Mouse (Mus musculus) liver, embryonic 11.5 days (tissue): ENCODE measurements around the gene Pspn. TPM values are rescaled to one million over a fixed set of nuclear protein-coding genes. Genes with fewer than 3 reads are reported as not detected.
A peak's percentile ranks its signal among the peaks of the same experiment; 100 is the strongest.

ENCODE experiments used
- ATAC-seq: fragments of 200-750 bp; cut with Nextera tagmentation; replicated peaks from 2 replicates; pipeline ENCODE4 v1.8.0; 2017; ENCODE audit warnings: moderate number of reproducible peaks, mild to moderate bottlenecking, moderate TSS enrichment, moderate library complexity; ENCODE audit not compliant: low FRiP score
- DNase-seq: peaks from one replicate; pipeline ENCODE4 v3.0.0-alpha.2; 2017; ENCODE audit warnings: low spot score
- H3K27ac ChIP-seq: fragments of 300-500 bp; sonication (generic); 2 replicates; pipeline ENCODE4 v1.5.1; 2014; ENCODE audit warnings: mild to moderate bottlenecking, low read depth, low read length, control low read depth
- H3K27me3 ChIP-seq: fragments of 300-500 bp; sonication (generic); replicated peaks from 2 replicates; pipeline ENCODE4 v1.6.1; 2014; ENCODE audit warnings: low read length, mixed read lengths; ENCODE audit not compliant: control insufficient read depth, insufficient read depth
- H3K36me3 ChIP-seq: fragments of 300-500 bp; sonication (generic); 2 replicates; pipeline ENCODE4 v1.6.1; 2014; ENCODE audit warnings: mild to moderate bottlenecking, low read length, moderate library complexity, mixed read lengths; ENCODE audit not compliant: control insufficient read depth, insufficient read depth
- H3K4me1 ChIP-seq: fragments of 300-500 bp; sonication (generic); replicated peaks from 2 replicates; pipeline ENCODE4 v1.6.1; 2014; ENCODE audit warnings: low read length, mixed read lengths; ENCODE audit not compliant: control insufficient read depth, insufficient read depth
- H3K4me2 ChIP-seq: fragments of 300-500 bp; sonication (generic); 2 replicates; pipeline ENCODE4 v1.6.1; 2014; ENCODE audit warnings: mild to moderate bottlenecking, control low read depth, moderate library complexity
- H3K4me3 ChIP-seq: fragments of 300-500 bp; sonication (generic); 2 replicates; pipeline ENCODE4 v1.5.1; 2014; ENCODE audit warnings: low read depth, low read length, control low read depth
- H3K9ac ChIP-seq: fragments of 300-500 bp; sonication (generic); 2 replicates; pipeline ENCODE4 v1.6.1; 2014; ENCODE audit warnings: low read depth, low read length, control low read depth
- H3K9me3 ChIP-seq: fragments of 300-500 bp; sonication (generic); 2 replicates; pipeline ENCODE4 v1.6.1; 2016; ENCODE audit warnings: low read length, inconsistent platforms, mixed read lengths; ENCODE audit not compliant: control insufficient read depth
- WGBS: fragments of 180-500 bp; shearing (Covaris S2); extraction: QIAGEN DNeasy Blood & Tissue Kit; methylation state at CpG from one replicate; pipeline ENCODE4 v1.1.7; 2014; 5-methylcytosine and 5-hydroxymethylcytosine counted together
- polyA plus RNA-seq: library from polyadenylated mRNA; unstranded; fragments of >200 nt; fragmentation: Nextera tagmentation; extraction: Ambion mirVana; gene quantifications from 2 replicates; pipeline ENCODE4 v1.2.1, GENCODE M21; 2014

The Pspn gene
- polyA plus RNA-seq, 1 experiment from 2014 or later, result not detected

GRCm38 (mm10) chr17:57003994-57004393, 4.2 kb upstream of the Pspn start:
- Histone ChIP-seq H3K4me3 (no peak overlapping the region), H3K36me3 (peaks cover 57% of the 10 kb centered on the region), H3K4me2 (peak overlapping the region; percentile 15; the same call in 1 of the 2 replicates), H3K27me3 (no peaks in the 10 kb centered on the region), H3K9me3 (no peaks in the 10 kb centered on the region), H3K9ac (no peak overlapping the region), H3K27ac (peak overlapping the region; percentile 47; the same call in 1 of the 2 replicates), H3K4me1 (peaks cover 21% of the 10 kb centered on the region)
- 62% methylated on average over 7 of the region's 7 CpGs for WGBS
- ATAC-seq, result peak; percentile 85
- DNase-seq, result no peak

GRCm38 (mm10) chr17:57001228-57001627, 1.4 kb upstream of the Pspn start:
- Histone ChIP-seq H3K27me3 (no peaks in the 10 kb centered on the region), H3K9ac (no peak overlapping the region)
- no peak for DNase-seq

GRCm38 (mm10) chr17:56999414-56999813, 404 bp downstream of the Pspn start:
- DNase-seq, result no peak
- Histone ChIP-seq H3K27me3 (no peaks in the 10 kb centered on the region), H3K36me3 (peaks cover 41% of the 10 kb centered on the region), H3K4me1 (peaks cover 29% of the 10 kb centered on the region), H3K9me3 (no peaks in the 10 kb centered on the region), H3K9ac (no peak overlapping the region), H3K27ac (no peak overlapping the region), H3K4me3 (no peak overlapping the region), H3K4me2 (no peak overlapping the region)
- 95% methylated on average over 9 of the region's 9 CpGs for WGBS
- ATAC-seq, result no peak

More at GRCm38 (mm10) chr17:57001228-57001627, 1.4 kb upstream of the Pspn start:
- Histone ChIP-seq H3K4me3 (no peak overlapping the region), H3K4me2 (no peak overlapping the region), H3K4me1 (peaks cover 32% of the 10 kb centered on the region), H3K36me3 (peaks cover 38% of the 10 kb centered on the region), H3K9me3 (no peaks in the 10 kb centered on the region), H3K27ac (no peak overlapping the region)
- 50% methylated on average over 8 of the region's 8 CpGs for WGBS
- ATAC-seq, result no peak

- peaks cover 42% of the 10 kb centered on the region for H3K36me3 ChIP-seq
- peak; percentile 99 for ATAC-seq
Measured at GRCm38 (mm10) chr17:56997029-56997667, 2.7 kb downstream of the Pspn start, which contains the start of gene Alkbh7. Gene Alkbh7, plus strand, starts transcription at chr17:56997339.

GRCm38 (mm10) chr17:56996506-56996905, 3.3 kb downstream of the Pspn start:
- H3K27me3 ChIP-seq, result no peaks in the 10 kb centered on the region
- peak overlapping the region; percentile 88 for H3K4me2 ChIP-seq
- H3K4me1 ChIP-seq, result peaks cover 14% of the 10 kb centered on the region
- 66% methylated on average over 2 of the region's 2 CpGs for WGBS
- no peaks in the 10 kb centered on the region for H3K9me3 ChIP-seq
- peak overlapping the region; percentile 84 for H3K4me3 ChIP-seq
- 0 out of 2 replicates have a peak overlapping the region, but pooled peaks have one; percentile 0 for H3K9ac ChIP-seq
- H3K36me3 ChIP-seq, result peaks cover 44% of the 10 kb centered on the region
- DNase-seq (no peak), ATAC-seq (no peak)
- H3K27ac ChIP-seq, result no peak overlapping the region

More at GRCm38 (mm10) chr17:56997029-56997667, 2.7 kb downstream of the Pspn start, which contains the start of gene Alkbh7:
- H3K4me1 ChIP-seq, result peaks cover 17% of the 10 kb centered on the region
- under 1% methylated on average over 38 of the region's 38 CpGs for WGBS
- H3K4me3 ChIP-seq, result peak within 1 kb of the TSS; percentile 84
- peak; percentile 88 for DNase-seq
- H3K9ac ChIP-seq, result peak within 1 kb of the TSS; percentile 73
- no peaks in the 10 kb centered on the region for H3K27me3 ChIP-seq
- peak within 1 kb of the TSS; percentile 48; the same call in 1 of the 2 replicates for H3K27ac ChIP-seq
- H3K9me3 ChIP-seq, result no peaks in the 10 kb centered on the region
- H3K4me2 ChIP-seq, result peak within 1 kb of the TSS; percentile 88

GRCm38 (mm10) chr17:56995046-56995445, 4.8 kb downstream of the Pspn start:
- Histone ChIP-seq H3K36me3 (peaks cover 47% of the 10 kb centered on the region), H3K27ac (no peak overlapping the region), H3K9ac (no peak overlapping the region), H3K4me2 (no peak overlapping the region), H3K4me1 (peaks cover 19% of the 10 kb centered on the region), H3K27me3 (no peaks in the 10 kb centered on the region), H3K9me3 (no peaks in the 10 kb centered on the region), H3K4me3 (no peak overlapping the region)
- DNase-seq, result no peak
- no peak for ATAC-seq
- 90% methylated on average over 8 of the region's 8 CpGs for WGBS

GRCm38 (mm10) chr17:56990966-56991365, 8.9 kb downstream of the Pspn start:
- WGBS, result 58% methylated on average over 2 of the region's 2 CpGs
- Histone ChIP-seq H3K36me3 (peaks cover 38% of the 10 kb centered on the region), H3K27me3 (no peaks in the 10 kb centered on the region), H3K4me2 (peak overlapping the region; percentile 79), H3K4me3 (peak overlapping the region; percentile 83), H3K27ac (no peak overlapping the region), H3K9me3 (no peaks in the 10 kb centered on the region), H3K4me1 (peaks cover 8% of the 10 kb centered on the region), H3K9ac (peak overlapping the region; percentile 87)
- no peak for DNase-seq
- no peak for ATAC-seq

- DNase-seq, result peak; percentile 95
- Histone ChIP-seq H3K4me3 (peak within 1 kb of the TSS; percentile 83), H3K4me1 (peaks cover 8% of the 10 kb centered on the region), H3K9ac (peak within 1 kb of the TSS; percentile 87), H3K27me3 (no peaks in the 10 kb centered on the region), H3K36me3 (peaks cover 31% of the 10 kb centered on the region), H3K27ac (peak within 1 kb of the TSS; percentile 28), H3K4me2 (peak within 1 kb of the TSS; percentile 79), H3K9me3 (no peaks in the 10 kb centered on the region)
- peak; percentile 94 for ATAC-seq
- under 1% methylated on average over 52 of the region's 52 CpGs for WGBS
Measured at GRCm38 (mm10) chr17:56990115-56990746, 9.6 kb downstream of the Pspn start, which contains the start of gene Clpp. Gene Clpp, plus strand, starts transcription at chr17:56990305.
